Mouse (Mus musculus): ENCODE measurements at regions not wholly inside any gene's neighbourhood (a gene's known extent, or its start where the extent isn't known, plus 50 kb on each side); places are given as distances from the start of the nearest gene placed in this dataset.

DNA sequence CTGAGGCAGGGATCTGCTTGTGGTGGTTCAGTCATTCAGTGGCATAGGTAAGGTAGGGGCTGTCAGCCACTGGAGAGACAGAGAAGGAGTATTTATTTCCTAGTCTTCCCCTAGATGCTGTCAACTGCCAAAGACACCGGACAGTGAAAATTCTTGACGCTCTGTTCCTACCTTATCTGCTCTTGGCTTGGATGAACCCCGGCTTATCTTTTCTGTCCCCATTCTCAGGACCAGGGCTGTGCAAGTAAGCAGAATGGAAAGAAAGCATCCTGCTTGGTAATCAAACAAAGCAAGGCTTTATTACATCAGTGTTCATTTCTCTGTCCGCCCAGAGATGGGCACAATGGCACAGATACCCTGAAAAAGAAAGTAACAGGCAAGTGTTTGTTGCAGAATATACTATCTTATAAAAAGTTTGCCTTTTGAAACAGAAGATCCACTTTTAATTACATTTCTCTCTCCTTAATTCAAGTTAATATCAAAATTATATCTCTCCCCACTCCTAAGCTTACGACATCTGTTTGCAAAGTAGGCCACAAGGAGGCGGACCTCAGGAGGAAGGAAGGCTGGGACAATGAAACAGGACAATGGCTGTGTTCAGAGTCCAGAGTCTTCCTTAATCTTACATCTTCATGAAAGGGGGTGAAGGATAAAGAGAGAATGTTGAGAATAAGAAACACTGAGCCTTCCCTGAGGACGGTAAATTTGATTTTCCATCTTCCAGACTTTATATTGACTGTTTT, 316.8 kb upstream of the Ubash3b start:
- DNase-seq, result no peak

DNA sequence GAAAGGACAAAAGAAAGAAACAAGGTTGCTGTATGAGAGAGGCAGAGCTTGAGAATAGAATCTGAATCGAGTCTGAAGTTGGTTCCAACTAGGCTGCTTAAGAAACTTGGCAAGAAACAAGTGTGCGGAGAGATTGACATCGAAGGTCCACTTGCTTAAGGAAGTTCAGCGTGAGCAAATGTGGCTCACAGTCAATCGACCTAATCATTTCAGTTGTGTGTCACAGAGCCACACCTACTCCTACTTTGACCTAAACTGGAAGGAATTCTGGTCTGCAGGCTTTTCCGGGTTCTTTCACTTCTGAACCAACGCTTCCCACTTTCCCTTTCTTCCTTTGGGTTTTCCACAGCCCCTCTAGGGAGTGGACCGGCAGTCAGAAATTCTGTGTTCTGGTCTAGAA, 313.8 kb upstream of the Ubash3b start:
- peak; percentile 5 to 14 for DNase-seq

DNA sequence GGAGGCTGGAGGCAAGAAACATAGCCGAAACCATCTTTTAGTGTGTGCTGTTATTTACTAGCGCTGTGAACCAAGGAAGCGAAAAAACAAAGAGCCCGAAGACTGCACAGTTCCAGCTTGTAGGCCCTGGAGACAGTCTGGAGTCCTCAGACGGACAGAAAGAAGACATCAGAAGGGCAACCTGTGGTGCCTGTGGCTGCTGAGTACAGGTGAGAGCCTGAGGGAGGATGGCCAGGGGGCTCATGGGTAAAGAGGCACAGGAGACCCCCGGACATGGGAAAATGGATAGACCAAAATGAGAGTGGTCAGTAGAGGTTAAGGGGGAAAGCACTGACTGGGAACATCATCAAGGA, 313.4 kb upstream of the Ubash3b start:
- DNase-seq, result no peak

DNA sequence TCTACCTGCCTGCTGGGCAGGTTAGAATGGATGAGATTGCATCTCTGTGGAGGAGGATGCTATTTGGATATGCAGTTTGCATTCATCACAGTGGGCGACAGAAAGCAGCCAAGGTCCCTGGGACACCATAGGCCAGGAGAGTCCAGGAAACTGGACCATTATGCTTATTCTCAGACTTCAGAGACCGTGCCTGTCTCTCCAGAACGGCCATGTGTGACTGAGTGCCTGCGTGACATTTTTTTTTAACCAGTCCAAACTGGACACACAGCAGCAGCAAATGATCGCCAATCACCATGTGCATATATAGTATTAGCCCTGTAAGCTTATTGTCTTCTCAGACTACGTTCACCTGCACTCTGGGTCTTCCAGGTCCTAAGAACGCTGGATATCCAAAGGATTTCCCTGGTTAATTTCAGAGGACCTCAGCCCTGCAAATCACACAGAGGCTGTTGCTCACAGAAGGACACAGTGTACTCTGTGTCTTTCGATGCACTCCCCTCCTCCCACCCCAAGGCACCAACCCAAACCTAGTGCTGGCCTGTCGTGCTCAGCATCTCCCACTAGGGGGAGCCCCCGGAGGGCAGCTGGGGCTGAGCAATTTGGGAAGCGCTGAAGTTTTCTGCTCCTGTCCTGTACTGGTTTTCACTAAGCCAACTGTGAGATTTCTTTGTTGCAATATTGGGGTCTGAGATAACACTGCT, 312.9 kb upstream of the Ubash3b start:
- DNase-seq, result peak; percentile 79 to 89

DNA sequence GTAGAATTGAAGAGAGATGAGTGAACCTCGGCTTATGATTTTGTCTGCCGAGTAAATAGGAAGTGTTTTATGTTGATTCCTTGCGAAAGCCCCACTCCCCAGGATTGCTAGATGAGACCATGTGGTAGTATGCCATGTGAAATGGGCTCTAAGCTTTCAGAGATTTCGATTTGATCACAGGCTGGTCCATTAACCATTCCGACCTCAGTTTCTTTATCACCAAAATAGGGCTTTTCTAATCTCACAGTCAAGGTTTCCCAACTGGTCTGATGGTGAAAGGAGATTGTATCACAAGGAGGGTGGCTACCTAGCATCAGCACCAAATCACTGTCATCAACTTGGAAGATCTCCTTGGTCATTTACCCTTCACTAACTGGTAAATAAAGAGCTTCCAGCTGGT, 312.0 kb upstream of the Ubash3b start:
- DNase-seq, result no peak

DNA sequence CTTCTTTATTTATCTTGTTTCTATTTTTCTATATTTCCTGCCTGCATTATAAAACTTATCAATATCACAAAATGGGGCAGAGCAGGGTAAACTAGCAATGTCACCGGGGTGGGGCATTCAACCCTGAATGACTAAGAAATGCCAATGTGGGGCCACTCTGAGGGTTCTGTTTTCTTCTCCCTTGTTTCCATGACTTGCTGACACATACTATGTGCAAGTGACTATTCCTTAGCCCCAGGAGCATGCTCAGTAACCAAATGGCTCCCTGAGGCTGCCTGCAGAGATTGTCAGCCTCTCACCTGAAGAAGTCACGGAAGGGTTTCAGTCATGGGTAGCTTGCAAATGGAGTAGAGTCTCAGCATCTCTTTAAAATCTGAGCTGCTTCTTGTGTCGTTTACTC, 309.8 kb upstream of the Ubash3b start:
- no peak for DNase-seq

DNA sequence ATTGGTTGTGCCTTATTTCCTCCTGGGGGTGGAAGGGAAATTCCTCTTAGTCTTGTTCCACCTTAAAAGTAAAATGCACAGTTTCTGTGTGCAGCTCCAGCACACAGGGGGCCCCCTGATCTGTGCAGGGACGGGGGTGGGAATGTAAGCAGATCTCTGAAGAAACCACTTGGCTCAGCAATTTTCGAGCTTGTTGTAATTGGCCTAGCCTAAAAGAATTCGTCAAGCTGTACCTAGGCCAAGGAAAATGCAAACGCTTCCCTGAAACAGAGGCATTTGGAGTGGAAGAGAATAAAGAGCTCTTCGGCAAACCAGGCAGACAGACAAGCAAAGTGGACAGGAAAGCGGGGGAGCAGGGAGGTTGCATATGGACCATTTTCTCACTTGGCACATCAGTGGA, 308.5 kb upstream of the Ubash3b start:
- DNase-seq, result no peak

DNA sequence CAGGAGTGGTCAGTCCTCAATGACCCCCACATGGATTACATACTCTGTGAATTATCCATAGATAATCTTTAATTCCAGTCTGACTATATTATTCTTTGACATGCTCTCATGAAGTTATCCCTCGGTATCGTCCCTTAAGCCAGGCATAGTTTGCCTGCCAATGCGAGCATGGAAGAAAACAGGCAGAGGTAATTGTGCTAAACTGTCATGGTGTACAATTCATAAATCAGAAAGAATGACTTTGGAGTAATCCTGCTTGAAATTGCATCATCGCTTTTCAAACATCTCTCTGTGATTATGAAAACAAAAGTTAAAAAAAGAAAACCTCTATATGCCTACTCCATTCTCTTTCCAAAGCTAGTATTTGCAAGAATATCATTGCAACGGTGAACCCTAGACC, 307.9 kb upstream of the Ubash3b start:
- DNase-seq, result no peak

DNA sequence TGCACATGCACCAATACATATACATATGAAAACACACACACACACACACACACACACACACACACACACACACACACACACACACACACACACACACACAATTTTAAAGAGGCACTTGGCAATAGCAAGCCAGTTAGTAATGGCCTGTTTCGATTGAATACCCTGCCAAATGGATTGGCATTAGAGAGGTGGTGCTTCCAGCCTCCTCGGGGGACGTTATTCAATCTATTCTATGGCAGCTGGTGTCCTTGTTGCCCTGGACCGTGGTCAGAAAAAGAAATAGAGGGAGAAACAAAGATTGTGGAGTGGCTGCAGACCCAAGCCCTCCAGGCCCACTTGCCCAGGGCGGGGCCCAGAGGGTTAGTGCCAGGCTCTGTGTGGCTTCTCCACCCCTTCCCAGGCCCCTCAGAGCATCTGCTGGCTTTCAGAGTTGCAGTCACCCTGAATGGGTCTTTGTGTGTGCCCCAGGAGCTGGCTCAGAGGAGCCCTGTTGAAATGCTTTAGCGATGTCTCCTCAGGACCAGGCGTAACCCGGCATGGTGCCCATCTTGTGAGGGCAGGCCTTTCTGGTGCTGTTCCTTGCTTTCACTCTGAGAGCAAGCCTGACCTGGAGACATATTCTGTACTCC, 302.7 kb upstream of the Ubash3b start:
- no peak for DNase-seq

DNA sequence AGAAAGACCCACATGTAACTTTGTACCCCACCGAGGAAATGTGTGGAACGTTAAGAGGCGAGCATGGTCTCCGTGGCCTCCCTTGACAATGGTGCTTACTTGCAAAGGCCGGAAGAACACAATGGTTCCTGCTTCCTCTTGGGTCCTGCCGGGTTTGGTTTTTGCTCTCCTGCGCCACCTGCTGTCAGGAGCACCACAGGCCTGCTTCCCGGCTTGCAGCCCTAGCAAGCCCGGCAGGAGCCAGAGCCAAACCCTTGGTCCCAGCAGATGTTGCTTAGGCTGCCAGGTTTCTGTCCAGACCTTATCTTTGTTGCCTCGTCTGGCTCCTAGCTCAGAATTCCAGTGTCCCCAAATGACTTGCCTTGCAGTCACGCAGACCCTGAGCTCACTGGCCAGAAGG, 300.2 kb upstream of the Ubash3b start:
- peak; percentile 83 to 94 for DNase-seq

DNA sequence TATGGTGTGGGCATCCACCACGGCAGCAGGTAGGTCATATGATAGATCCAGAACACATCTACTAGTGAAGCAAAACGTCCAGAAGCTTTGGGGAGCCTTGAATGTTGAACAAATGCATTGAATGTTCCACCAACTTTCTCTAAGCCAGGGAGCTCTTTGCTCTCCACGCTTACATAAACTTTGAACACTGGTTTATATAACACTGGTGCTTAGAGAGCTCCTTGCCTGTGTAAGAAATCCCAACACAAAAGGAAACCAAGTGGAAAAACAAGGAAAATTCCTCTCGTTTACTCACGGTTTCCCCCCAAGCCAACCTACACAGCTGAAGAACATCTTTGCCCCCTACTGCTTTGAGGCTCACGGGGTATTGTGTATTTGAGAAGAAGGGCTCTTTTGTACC, 299.2 kb upstream of the Ubash3b start:
- no peak for DNase-seq

DNA sequence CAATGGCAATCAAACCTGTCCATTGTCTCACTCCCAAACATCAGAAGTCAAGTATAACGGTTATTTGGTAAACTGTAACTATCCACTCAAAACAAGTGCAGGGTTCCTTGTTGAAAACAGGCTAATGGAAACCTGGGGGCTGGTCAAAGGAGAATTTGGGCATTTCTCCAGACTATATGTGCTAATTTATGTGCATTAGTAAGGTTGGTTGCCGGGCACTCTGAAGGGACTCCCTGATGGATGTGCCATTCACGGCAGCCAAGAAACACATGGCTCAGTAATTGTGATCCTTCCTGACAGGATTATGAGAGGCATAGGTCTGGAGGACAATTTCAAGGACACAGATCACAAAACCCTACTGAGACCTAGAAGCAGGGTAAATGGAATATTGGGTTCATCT, 295.5 kb upstream of the Ubash3b start:
- DNase-seq, result no peak

DNA sequence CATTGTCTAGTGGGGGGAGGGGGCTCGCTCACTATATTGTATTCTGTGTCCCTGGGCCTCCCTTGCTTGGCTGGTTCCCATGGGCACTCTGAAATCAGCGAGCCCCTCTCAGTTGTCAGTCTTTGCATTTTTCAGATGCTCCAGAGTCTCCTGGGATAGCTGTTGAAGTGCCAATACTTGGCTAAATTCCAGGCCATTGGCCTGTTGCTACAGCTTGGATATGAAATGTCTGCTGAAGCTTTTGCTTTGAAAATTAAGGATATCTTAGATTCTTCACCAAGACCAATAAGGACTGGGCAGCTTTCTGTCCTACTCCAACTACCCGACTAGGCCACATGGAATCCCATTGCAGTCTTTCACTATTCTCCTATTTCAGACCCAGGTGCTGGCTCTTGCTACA, 290.2 kb upstream of the Ubash3b start:
- no peak for DNase-seq

DNA sequence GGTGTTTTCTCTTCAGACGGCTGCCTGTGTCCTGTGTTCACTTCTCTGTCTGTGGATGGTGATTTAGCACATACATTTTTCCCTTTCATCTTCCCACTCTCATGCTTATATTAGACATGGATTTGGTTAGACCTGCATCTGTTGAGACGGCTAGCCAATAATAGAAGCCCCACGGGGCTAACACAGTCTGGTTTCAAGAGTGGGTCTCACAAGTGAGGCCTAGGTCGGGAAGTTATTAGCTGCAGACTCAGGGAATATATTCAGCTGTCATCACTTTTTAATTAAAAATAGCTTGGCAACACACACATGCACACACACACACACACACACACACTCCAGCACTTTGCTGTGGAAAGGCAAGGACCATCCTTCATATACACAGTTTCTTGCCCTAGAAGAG, 287.7 kb upstream of the Ubash3b start:
- DNase-seq, result no peak

DNA sequence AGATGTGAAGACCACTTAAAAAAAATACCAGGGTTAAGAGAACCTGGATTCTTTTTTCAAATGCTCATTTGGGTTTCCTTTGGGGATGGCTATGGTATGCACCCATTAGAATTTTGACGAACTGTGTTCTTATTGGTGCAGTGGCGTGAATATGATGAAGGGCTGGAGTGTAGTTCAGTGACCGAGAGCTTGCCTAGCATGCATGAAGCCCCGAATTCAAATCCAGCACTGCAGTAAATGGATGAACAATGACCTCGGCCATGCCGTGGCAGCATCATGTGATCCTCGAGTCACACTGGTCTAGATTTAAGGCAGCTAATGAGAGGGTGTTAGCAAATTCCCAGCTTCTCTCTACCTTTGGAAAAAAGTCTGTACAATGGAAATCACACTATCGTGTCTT, 286.4 kb upstream of the Ubash3b start:
- no peak for DNase-seq

DNA sequence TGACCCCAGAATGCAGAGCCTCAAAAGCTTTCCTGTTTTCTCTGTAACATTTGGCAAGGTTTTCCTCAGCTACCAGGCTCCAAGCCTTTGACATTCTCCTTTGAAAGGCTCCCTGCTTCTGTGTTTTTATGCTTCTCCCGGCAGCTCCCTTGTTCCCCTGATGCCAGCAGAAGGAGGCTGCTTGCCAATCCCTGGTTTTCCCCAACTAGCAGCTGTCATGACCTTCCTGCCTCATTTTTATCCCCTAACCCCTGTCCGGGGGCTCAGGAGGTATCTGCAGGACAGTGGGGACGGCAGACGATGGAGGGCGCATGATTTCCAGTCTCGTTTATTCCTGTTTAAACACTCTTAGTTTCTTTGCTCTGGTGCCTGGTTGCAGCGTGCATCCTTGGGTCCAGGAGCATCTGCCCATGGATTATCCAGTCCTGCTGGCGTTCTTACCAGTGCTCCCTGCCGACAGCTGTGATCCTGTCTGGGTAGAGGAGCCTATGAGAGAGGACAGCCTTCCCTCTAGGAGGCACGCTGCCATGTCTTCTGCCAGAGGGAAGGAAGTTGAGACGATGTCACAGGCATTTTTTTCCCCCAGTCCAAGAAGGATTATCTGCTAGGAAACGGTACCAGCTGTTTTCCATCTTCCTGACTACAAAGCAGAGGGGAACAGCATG, 285.8 kb upstream of the Ubash3b start:
- DNase-seq, result peak; percentile 41 to 52

DNA sequence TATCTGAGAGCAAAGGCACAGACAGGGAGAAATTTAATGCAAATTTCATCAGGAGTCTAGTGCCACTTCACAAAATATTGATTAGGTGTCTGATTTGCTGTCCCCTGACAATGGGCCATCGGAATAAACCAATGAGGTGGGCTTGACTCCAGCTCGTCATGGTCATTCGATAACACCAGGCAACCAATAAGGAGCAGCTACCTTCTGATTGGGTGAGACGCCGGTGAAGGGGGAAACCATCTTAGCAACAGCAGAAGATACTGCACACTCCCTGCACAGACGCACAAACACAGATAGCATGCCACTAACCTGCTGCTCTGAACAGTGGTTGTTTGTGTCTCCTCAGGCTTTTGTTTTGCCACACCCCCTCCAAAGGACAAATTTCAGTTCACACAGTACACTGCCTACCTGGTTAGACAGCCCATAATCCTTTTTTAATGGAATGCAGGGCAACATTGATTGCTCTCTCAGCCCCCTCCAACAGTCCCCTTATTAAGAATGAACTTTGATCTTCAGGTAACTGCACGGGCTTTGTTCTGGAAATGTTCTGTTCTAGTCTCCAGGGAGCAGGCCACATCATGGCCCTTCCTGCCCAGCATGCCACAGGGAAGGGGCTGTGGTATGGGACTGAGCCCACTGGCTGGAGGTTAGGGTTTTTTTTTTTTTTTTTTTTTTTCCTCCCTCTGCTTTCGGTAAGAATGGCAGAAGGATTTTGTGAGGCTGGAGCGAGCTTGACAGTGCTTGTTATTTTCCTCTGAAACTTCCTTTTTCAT, 285.1 kb upstream of the Ubash3b start:
- no peak for DNase-seq

DNA sequence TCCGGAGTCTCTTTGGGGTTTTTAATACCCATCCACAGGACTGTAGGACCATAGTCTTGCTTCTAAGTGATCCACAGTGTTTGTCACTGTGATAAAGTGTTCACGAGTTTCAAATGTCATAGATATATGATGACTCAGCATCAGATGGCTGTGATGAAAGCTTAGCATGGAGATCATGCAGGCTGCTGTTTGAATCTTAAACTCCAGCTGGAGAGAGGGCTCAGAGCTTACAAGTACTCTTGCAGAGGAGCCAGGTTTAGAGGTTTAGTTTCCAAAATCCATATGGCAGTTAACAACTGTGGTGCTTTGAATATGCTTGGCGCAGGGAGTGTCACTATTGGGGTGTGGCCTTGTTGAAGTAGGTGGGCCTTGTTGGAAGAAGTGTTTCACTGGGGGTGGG, 280.9 kb upstream of the Ubash3b start:
- DNase-seq, result no peak

DNA sequence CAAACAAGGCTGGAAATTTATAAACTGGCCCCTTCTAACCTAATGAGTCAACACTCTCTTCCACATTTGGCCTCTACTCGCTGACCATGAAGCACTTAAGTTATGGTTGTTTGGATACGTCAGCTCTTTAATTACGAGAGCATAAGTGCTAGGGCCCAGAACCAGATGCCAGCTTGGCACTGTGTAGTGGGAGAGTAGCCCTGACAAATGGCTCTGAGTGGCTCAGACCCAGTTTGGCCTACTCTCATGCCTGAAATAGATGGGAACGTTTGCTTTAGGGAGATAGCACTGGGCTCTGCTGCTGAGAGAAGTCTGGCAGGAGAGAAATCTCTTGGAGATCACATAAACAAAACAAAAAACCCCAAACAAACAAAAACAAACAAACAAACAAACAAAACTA, 278.5 kb upstream of the Ubash3b start:
- no peak for DNase-seq

DNA sequence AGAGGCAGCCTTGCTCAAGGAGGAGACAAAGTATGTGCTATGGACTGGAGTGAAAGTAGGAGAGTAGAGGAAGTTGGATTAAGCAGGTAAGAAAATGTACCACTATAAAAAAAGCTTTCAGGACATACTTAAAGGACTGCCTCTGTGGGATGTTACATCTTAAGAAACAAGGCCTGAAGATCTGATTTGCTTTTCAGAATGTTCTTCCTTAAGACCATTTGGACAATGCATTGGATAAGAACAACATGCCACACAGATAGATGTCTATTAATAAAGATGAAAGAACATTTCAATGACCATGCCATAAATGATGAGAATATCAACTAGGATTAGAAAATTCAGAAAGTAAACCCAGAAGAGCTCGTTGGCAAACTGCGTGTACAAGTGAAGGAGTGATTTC, 276.6 kb upstream of the Ubash3b start:
- no peak for DNase-seq

DNA sequence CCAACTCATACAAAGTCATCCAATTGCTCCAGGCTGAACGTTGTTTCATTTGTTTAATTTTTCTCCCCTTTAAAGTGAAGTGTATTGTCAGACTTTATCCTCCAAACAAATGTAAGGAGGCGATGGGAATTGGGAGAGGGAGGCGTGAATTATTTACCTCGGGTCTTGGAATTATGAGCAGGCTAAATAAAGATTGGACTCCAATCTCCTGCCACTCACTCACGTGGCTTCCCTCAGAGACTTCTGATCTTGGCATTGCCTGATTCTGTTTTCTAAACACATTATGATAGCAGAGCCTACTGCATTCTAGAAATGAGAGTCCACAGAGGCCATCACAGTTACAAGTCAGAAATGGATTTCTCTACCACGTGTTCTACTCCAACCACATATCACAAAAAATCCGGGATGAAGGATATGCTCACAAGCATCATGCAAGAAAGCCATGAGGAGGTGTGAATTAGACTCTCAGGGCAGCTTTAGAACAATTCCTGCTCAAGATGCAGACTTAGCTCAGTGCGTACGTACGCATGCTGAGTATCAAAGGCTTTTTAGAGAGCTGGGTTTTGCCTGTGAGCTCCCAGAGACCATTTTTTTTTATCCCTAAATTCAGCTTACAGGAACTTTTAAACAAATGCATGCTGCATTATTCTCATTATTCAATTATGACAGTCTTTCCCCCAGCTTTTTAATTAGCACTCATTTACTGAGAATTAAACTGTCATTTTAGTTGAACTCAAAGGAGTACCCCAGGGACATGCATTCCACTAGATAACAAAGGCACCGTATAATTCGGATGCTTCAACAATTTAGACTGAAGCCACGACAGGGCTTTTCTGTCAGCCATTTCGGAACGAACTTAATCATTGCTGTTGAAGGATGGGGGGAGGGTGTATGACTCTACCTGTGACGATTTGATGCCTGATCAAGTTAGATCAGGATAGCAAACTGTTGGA, 269.2 kb upstream of the Ubash3b start:
- DNase-seq, result no peak
